Mouse (Mus musculus): ENCODE results near the gene 1700034J05Rik. TPM values are rescaled to one million over a fixed set of nuclear protein-coding genes. Genes with fewer than 3 reads are reported as not detected.

1700034J05Rik gene
- polyA plus RNA-seq, 1 experiment from 2014 or later, result 0.57 TPM

Other genes starting within 250 kb of the 1700034J05Rik start
- gene Stk38l, start 229.4 kb downstream of the 1700034J05Rik start, polyA plus RNA-seq (2014; fragmentation: Nextera tagmentation; extraction: Ambion mirVana), result 18.4 and 18.5 TPM in 2 replicates
- 2.6 and 4.1 TPM in 2 replicates for gene Arntl2, start 158.4 kb downstream of the 1700034J05Rik start, polyA plus RNA-seq (2014; fragmentation: Nextera tagmentation; extraction: Ambion mirVana)
- not detected in 2 replicates for gene Smco2, start 104.3 kb downstream of the 1700034J05Rik start, polyA plus RNA-seq (2014; fragmentation: Nextera tagmentation; extraction: Ambion mirVana)
- 55.5 and 59.2 TPM in 2 replicates for gene Ppfibp1, start 65.9 kb downstream of the 1700034J05Rik start, polyA plus RNA-seq (2014; fragmentation: Nextera tagmentation; extraction: Ambion mirVana)
- 1.00 and 1.4 TPM in 2 replicates for gene Rep15, start 78.2 kb upstream of the 1700034J05Rik start, polyA plus RNA-seq (2014; fragmentation: Nextera tagmentation; extraction: Ambion mirVana)
- gene Mrps35, start 88.3 kb upstream of the 1700034J05Rik start, polyA plus RNA-seq (2014; fragmentation: Nextera tagmentation; extraction: Ambion mirVana), result 89.3 and 99.8 TPM in 2 replicates
- gene Mansc4, start 132.6 kb upstream of the 1700034J05Rik start, polyA plus RNA-seq (2014; fragmentation: Nextera tagmentation; extraction: Ambion mirVana), result 0.48 and 1.5 TPM in 2 replicates
- gene Klhl42, start 137.0 kb upstream of the 1700034J05Rik start, polyA plus RNA-seq (2014; fragmentation: Nextera tagmentation; extraction: Ambion mirVana), result 12.5 and 13.3 TPM in 2 replicates